Mouse (Mus musculus) ES-E14 (cell line): ENCODE measurements around the gene Gstm3.
"Not testable (repeated sequence)": the region's sequence is repeated elsewhere in the genome, so short reads cannot be mapped to it uniquely, and the experiment has no call there.

Experiments
- HCFC1 ChIP-seq: IDR thresholded peaks from 2 replicates; pipeline ENCODE4 v1.6.1; 2012; ENCODE audit warnings: low read length, inconsistent platforms, borderline replicate concordance; ENCODE audit not compliant: insufficient read depth
- MAFK ChIP-seq: IDR thresholded peaks from 2 replicates; pipeline ENCODE4 v1.6.1; 2014; ENCODE audit warnings: mild to moderate bottlenecking, low read depth, low read length, inconsistent platforms; ENCODE audit not compliant: insufficient read depth

- TF ChIP-seq HCFC1, MAFK: not testable (repeated sequence)
Observed at GRCm38 (mm10) chr3:107995974-107996373, 26.9 kb upstream of the Gstm3 start.
